Mouse (Mus musculus) left cerebral cortex, adult 11 months (tissue): ENCODE results near the gene Prox1.

ENCODE experiments used
- DNase-seq: peaks from one replicate; pipeline ENCODE4 v3.0.0; 2022; ENCODE audit warnings: low spot score

The Prox1 gene

GRCm38 (mm10) chr1:190142584-190142983 is 27.9 kb downstream of the Prox1 start:
- no peak for DNase-seq

DNA sequence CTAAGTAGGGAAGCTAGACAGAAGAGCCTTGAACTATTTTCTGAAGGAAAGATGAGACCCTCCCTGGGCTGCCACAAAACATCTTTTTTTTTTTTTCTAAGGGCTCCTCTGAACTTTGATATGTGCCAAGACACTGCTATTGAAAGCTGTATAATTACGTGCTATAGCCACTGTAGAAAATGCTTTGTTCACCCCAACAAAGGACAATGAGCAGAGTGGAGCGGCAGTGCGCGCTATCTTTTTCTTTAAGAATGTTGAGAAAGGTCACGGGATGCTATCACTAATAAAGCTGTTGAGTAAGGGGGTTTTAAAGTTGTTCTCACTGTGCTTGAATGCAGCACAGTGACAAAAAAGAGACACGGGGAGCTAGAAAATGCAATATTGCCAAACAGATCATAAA is 30.0 kb downstream of the Prox1 start:
- DNase-seq = no peak

DNA sequence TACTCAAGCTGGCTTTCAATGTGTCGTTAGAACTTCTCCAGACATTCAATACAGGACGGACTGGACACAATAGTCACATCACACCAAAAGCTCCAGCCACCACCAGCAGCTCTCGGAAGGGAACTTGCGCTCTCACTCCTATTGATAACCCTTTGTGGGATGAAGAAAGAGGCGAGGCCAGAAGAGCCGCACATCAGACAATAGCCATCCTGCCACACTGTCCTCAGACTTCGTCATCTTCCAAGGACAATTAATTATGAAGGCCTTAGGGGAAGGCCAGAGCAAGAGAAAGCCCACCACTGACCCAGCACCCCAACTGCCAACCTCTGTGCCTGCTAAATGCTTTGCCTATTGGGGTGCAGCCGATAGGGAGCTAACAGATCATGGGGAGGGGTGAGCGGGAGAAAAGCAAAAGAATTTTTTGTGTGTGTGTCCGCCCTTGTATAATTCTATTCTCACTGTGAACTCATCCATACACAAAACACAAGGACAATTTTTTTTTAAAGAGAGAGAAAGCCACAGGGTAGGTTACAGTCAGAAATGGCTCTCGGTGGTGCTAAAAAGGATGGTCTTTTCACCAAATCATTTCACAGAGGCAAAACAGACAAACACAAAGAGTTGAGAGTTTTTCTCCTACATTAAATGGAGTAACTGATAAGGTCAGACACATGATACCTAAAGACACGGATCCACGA is 30.7 kb downstream of the Prox1 start:
- no peak for DNase-seq

DNA sequence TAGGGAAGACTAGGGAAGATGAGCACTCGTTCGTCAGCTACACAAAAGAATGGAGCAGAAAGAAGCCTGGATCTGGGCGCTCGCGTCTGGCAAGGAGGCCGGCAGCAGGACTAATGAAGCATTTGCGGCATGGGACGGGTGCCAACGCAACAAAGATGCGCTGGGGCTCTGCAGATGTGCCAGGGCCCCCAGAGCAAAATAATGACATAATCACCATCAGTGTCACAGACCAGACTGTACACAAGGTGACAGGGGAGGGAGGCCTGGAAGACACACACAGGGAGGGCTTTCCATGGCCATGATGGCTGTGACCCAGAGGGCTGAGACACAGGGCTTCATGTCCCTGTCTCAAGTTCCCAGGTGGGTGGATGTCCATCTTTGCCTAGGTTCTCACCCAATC is 32.6 kb downstream of the Prox1 start:
- DNase-seq = no peak

DNA sequence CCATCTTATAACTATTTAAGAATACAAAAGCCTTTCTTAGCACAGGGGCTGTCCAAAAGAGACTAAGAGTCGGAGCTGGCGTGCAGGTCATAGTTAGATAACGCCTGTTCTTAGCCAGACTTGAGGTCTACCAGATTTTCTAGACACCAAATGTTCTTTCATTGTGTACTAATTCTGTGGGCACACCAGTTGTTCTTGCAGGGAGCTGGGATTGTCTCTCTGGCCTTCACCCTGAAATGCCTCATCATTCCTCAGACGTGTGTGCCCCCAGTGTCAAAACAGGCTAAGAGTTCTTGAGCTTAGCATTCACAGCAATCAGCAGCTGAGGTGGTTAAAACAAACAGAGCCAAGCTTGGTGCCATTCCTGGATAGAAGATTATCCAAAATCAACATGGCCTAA is 37.6 kb downstream of the Prox1 start:
- no peak for DNase-seq

DNA sequence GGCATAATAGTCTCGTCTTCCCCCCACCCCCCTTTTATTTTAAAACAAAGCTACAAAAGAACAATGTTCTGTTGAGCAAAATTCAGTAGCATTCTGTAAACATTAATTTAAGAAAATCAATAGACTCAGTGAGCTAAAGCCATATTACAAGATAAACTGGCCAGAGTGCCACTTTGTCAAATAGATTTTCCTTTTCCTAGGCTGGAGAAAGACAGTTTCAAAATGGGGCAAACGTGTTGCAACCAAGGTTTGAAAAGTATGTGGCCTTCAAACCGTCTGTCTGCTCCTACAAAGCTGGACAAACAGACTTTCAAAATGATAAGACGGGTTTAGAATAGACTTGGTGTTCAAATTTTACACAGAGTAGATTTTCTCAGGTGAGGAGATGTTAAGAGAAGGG is 39.6 kb downstream of the Prox1 start:
- DNase-seq = no peak

GRCm38 (mm10) chr1:190129553-190129952 is 41.0 kb downstream of the Prox1 start:
- DNase-seq = no peak

GRCm38 (mm10) chr1:190128674-190129322 is 41.7 kb downstream of the Prox1 start:
- no peak for DNase-seq

- no peak for DNase-seq
Measured at GRCm38 (mm10) chr1:190127878-190128277, 42.6 kb downstream of the Prox1 start.

DNA sequence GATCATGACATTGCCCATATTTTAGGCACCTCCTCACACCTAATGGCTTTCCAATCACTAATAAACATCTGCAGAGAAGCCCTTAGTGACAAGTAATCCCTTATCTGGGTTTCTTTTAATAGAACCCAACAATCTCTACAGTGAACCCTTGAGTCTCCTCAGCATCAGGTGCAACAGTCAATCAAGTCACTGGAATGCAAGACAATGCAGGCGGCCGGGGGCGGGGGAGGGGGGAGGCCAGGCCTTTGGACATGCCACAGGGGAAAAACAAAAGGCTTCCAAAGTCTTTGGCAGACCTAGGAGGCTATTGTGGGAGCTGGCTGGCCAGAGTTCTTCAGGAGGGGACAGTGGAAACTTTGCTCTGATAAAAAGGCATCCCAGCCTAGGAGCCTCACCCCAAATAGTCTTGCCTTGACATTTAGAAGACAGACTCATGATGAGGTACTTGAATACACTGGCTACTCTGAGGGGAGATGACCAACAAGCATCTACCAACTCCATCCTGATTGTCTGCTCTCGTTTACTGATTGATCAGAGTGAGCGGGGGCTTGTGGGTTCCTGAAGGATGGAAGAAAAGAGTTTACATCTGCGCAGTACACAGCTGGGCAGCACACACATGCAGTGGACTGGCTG is 43.2 kb downstream of the Prox1 start:
- DNase-seq = no peak

GRCm38 (mm10) chr1:190124961-190125739 is 45.4 kb downstream of the Prox1 start:
- DNase-seq = no peak

- DNase-seq = no peak
Measured at GRCm38 (mm10) chr1:190123404-190123803, 47.1 kb downstream of the Prox1 start.

- no peak for DNase-seq
Measured at GRCm38 (mm10) chr1:190115985-190116384, 54.5 kb downstream of the Prox1 start.

DNA sequence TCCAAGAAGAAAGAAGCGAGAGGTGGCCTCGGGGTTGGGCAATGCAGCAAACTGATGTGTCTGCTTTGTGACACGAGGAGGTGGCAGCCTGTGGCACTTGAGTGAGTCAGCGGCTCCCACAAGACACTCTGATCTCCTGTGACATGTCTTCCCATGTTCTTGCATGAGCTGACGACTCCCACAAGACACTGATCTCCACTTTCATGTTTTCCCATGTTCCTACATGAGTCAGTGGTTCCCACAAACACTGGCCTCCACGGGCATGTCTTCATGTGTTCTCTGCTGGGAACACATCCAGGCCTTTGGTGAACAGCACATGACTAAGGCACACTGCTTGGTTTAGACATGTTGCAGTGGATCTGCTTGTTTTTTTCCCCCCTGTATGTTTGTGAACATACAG is 58.8 kb downstream of the Prox1 start:
- no peak for DNase-seq

DNA sequence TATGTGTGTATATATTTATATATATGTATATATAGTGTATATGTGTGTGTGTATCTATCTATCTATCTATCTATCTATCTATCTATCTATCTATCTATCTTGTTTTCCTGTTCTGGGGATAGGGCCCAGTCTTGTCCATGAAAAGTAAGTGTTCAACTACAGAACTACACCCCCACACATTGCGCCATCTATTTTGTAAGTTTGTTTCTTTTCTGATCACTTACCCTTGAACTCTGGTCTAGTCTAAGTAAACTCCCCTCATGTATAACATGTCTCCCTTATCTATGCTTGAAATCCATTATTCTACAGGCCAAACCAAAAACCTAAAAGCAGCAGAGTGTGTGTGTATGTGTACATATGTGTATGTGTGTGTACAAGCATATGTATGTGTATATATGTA is 62.9 kb downstream of the Prox1 start:
- DNase-seq = no peak

DNA sequence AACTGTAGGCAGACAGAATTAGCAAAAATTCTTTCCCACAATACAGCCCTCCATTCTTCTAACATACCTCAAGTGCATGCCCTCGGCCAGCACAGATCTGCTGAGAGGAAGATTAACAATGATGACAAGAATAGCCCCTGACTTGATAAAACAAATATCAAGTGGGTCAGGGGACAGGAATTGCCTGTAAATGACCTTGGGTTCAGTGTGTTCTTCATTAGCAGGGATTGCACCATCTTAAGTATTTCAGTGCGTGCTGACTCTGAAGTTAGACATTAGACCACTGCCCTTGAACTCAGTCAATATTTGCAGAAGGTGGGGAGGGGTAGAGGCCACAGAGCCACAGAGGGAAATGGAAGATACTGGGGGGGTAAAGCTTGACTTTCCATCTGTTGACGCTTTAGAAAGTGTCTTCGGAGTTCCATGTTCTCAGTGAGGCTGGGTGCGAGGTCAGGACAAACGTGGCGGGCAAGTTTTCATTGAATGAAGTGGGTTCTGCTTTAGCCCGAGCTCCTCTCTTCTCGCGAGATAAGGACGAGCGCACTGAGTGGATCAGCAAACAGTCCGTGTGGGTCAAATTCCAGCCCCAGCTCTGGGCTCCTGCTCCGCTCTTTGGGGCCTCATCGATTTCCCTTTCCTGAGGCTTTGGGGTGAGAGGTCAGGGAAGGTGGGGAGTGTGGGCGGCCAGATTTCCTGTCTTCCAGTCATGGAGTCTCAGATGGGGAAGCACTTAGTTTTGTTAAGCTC is 63.7 kb downstream of the Prox1 start:
- no peak for DNase-seq

GRCm38 (mm10) chr1:190106060-190106459 is 64.5 kb downstream of the Prox1 start:
- DNase-seq = no peak

GRCm38 (mm10) chr1:190093326-190093725 is 77.2 kb downstream of the Prox1 start:
- peak; percentile 7 for DNase-seq

DNA sequence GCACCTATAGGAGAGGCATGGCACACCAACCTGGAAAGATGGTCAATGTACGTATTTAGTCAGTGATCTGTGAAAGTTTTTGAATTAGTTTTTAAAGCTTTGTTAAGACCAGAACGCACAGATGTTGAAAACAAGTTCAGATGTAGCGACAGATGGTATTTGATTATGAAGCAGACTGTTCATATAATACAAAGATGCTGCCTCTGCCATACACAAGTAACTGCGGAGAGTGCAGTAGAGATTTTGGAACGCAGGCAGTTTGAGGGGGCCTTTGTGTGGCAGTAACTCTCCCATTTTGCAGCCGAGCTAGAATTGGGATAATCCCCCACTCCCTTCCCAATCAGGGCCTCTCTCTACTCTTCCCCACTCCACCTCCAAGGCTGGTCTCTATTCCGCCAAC is 78.4 kb downstream of the Prox1 start:
- DNase-seq = no peak

DNA sequence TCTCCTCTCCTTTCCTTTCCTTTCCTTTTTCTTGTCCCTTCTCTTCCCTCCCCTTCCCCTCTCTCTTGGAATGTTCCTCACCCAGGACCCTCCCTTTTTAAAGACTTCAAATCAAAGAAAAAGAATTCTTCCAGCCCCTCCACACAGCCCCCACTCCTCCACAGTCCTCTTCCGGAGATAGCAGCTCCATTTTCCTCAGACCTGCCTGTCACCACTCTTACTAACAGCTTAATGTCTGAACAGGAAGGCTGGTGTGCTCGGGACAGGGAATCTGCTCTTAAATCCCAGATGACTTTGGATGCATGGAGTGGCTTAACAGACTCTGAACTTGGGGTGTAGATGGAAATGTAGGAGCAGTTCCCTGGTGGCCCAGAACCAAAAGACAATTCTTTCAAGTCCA is 81.6 kb downstream of the Prox1 start:
- DNase-seq = no peak

- DNase-seq = no peak
Measured at GRCm38 (mm10) chr1:190085703-190086102, 84.8 kb downstream of the Prox1 start.
